Mouse (Mus musculus) stomach, postnatal 0 days (tissue): ENCODE measurements around the gene Usb1. TPM values are rescaled to one million over a fixed set of nuclear protein-coding genes. Genes with fewer than 3 reads are reported as not detected.

ENCODE experiments used
- ATAC-seq: fragments of 200-750 bp; cut with Nextera tagmentation; 2 replicates; pipeline ENCODE4 v1.8.0; 2017; ENCODE audit not compliant: low FRiP score, low TSS enrichment
- DNase-seq: peaks from one replicate; pipeline ENCODE4 v3.0.0-alpha.2; 2016; ENCODE audit warnings: low spot score
- H3K27ac ChIP-seq: fragments of 300-500 bp; sonication (generic); replicated peaks from 2 replicates; pipeline ENCODE4 v1.5.1; 2014; ENCODE audit warnings: mild to moderate bottlenecking, control low read depth
- H3K27me3 ChIP-seq: fragments of 300-500 bp; sonication (generic); 2 replicates; pipeline ENCODE4 v1.6.1; 2014; ENCODE audit warnings: low read length; ENCODE audit not compliant: control insufficient read depth, insufficient read depth
- H3K36me3 ChIP-seq: fragments of 300-500 bp; sonication (generic); 2 replicates; pipeline ENCODE4 v1.6.1; 2014; ENCODE audit warnings: low read length, mixed read lengths; ENCODE audit not compliant: control insufficient read depth, insufficient read depth
- H3K4me1 ChIP-seq: fragments of 300-500 bp; sonication (generic); replicated peaks from 2 replicates; pipeline ENCODE4 v1.6.1; 2014; ENCODE audit warnings: antibody characterized with exemption; ENCODE audit not compliant: control insufficient read depth, insufficient read depth
- H3K4me2 ChIP-seq: fragments of 300-500 bp; sonication (generic); replicated peaks from 2 replicates; pipeline ENCODE4 v1.6.1; 2014; ENCODE audit warnings: low read depth, mild to moderate bottlenecking, control low read depth, moderate library complexity
- H3K4me3 ChIP-seq: fragments of 300-500 bp; sonication (generic); 2 replicates; pipeline ENCODE4 v1.5.1; 2014; ENCODE audit warnings: low read depth, low read length, control low read depth
- H3K9ac ChIP-seq: fragments of 300-500 bp; sonication (generic); 2 replicates; pipeline ENCODE4 v1.6.1; 2014; ENCODE audit warnings: mild to moderate bottlenecking, low read length, control low read depth, mixed read lengths
- H3K9me3 ChIP-seq: fragments of 300-500 bp; sonication (generic); 2 replicates; pipeline ENCODE4 v1.6.1; 2016; ENCODE audit warnings: low read length; ENCODE audit not compliant: control insufficient read depth
- CTCF ChIP-seq: IDR thresholded peaks from 2 replicates; pipeline ENCODE4 v1.5.1; 2016; ENCODE audit warnings: antibody characterized with exemption, low read depth, mild to moderate bottlenecking, moderate library complexity
- EP300 ChIP-seq: optimal IDR thresholded peaks from 2 replicates; pipeline ENCODE3; 2016; ENCODE audit warnings: antibody characterized with exemption
- WGBS: fragments of 180-500 bp; shearing (Covaris S2); extraction: QIAGEN DNeasy Blood & Tissue Kit; methylation state at CpG from one replicate; pipeline ENCODE4 v1.1.7; 2014; 5-methylcytosine and 5-hydroxymethylcytosine counted together
- polyA plus RNA-seq: library from polyadenylated mRNA; unstranded; fragments of >200 nt; fragmentation: Nextera tagmentation; extraction: Ambion mirVana; gene quantifications from 2 replicates; pipeline ENCODE4 v1.2.1, GENCODE M21; 2015

Gene Usb1
- polyA plus RNA-seq, 1 experiment from 2014 or later, result 21.5 TPM

DNA sequence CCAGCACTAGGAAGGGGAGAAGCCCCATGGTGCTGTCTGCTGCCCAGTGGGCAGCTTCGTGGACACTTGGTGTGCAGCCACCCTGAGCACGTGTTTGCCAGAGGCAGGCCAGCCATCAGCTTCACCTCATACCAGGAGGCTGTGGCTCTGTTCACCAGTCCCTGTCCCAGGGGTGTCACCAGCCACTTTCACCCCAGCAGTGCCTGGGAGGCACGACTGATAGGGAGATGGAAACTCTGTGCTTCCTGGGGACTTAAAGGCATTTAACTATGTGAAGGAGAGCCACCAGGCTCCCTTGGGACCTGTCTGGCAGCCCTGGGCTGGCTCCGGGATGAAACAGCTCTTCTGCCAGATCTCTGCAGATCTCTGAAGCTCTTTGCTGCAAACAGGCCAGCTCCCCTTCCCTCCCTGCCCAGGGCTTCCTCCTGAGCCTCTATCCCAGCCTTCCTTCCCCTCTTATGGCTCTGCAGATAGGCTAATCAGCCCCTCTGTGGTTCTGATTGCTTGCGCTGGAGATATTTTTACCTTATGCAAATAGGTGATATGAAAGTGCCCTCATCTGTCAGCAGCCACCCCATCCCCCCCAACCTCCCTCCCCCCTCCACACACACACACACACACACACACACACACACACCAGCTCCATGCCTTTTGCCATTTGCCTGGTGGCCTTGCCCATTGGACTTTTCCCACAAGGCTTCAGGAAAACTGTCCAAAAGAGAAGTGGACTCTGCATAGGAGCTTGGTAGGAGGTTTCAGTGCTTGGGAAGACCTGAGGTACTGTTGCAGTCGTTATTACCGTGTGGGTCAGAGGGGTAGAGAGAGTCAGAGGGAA lies 28.3 kb downstream of the Usb1 start:
- no peak overlapping the region for H3K4me3 ChIP-seq
- 0 out of 2 replicates have a peak overlapping the region, but pooled peaks have one; percentile 4 for H3K9ac ChIP-seq
- no peaks in the 10 kb centered on the region for H3K36me3 ChIP-seq
- TF ChIP-seq EP300 (no peak), CTCF (no peak)
- 0 out of 2 replicates have a peak, but pooled peaks cover 6% of the 10 kb centered on the region for H3K4me1 ChIP-seq
- no peaks in the 10 kb centered on the region for H3K27me3 ChIP-seq
- WGBS, result 39% methylated on average over 7 of the region's 7 CpGs
- H3K9me3 ChIP-seq, result no peaks in the 10 kb centered on the region
- H3K27ac ChIP-seq, result peak overlapping the region; percentile 74
- ATAC-seq, result no peak
- no peak for DNase-seq
- H3K4me2 ChIP-seq, result no peak overlapping the region

DNA sequence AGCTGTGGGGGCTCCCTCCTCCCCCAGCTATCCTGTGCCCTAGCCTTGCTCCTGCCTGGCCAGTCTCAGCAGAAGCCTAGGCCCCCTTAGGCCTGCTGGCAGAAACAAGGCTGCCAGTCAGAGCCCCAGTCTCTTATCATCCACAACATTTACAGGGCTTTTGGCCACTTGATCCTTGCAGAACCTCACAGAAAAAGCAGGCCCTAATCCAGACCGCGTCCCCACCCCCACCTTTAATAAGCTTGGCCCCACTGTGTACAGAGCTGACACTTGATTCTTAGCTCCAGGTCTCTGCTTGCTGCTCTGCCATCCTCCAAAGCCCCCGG lies 28.9 kb downstream of the Usb1 start:
- 0 out of 2 replicates have a peak, but pooled peaks cover 6% of the 10 kb centered on the region for H3K4me1 ChIP-seq
- no peak overlapping the region for H3K9ac ChIP-seq
- no peaks in the 10 kb centered on the region for H3K9me3 ChIP-seq
- H3K36me3 ChIP-seq, result no peaks in the 10 kb centered on the region
- ATAC-seq (no peak), DNase-seq (no peak)
- H3K27me3 ChIP-seq, result no peaks in the 10 kb centered on the region
- H3K27ac ChIP-seq, result peak overlapping the region; percentile 53; the same call in 1 of the 2 replicates
- 49% methylated on average over 3 of the region's 3 CpGs for WGBS
- no peak overlapping the region for H3K4me2 ChIP-seq
- no peak overlapping the region for H3K4me3 ChIP-seq
- TF ChIP-seq EP300 (no peak), CTCF (no peak)

DNA sequence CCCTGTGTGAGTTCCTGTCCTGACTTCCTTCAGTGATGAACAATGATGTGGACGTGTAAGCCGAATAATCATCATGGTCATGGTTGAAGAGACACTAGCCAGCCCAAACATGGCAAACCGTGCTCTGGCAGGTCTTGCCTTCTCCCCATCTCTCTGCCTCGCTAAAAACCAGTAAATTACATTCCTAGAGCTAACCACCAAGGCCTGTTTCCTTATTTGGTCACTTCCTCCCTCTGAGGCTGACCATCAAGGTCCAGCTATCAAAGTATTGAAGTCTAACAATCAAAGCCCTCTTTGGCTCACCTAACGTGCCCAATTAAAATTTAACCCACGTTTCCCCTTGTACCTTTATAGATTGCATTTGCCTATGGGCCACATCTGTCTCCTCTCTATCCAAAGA lies 30.2 kb downstream of the Usb1 start:
- Histone ChIP-seq H3K36me3 (no peaks in the 10 kb centered on the region), H3K9me3 (no peaks in the 10 kb centered on the region), H3K4me3 (no peak overlapping the region), H3K27me3 (no peaks in the 10 kb centered on the region), H3K4me2 (no peak overlapping the region), H3K27ac (no peak overlapping the region), H3K9ac (no peak overlapping the region), H3K4me1 (0 out of 2 replicates have a peak, but pooled peaks cover 6% of the 10 kb centered on the region)
- no peak for DNase-seq
- 54% methylated on average over 6 of the region's 6 CpGs for WGBS
- TF ChIP-seq CTCF (no peak), EP300 (no peak)
- no peak for ATAC-seq

DNA sequence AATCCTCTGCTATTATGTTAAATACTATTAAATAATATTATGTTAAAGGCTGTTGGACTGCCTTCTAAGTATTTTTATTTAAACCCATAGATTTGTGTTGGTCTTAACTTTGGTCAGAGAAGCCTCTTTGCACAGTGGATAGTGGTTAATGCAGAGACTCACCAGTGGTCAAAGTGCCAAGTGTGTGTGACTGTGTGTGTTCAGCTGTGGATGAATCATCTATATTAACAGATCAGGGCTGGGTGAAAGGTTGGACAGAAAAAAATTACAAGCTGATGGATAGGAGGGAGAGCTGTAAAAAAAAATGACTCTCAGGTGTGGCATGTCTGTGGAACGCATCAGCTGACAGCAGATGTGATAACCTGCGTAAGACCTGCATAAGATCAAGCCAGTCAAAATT lies 31.8 kb downstream of the Usb1 start:
- H3K4me3 ChIP-seq, result no peak overlapping the region
- ATAC-seq (peak; percentile 72), DNase-seq (no peak)
- no peaks in the 10 kb centered on the region for H3K9me3 ChIP-seq
- no peaks in the 10 kb centered on the region for H3K27me3 ChIP-seq
- no peak for TF ChIP-seq CTCF
- no peak for TF ChIP-seq EP300
- H3K4me1 ChIP-seq, result 0 out of 2 replicates have a peak, but pooled peaks cover 4% of the 10 kb centered on the region
- H3K9ac ChIP-seq, result no peak overlapping the region
- H3K36me3 ChIP-seq, result no peaks in the 10 kb centered on the region
- no peak overlapping the region for H3K4me2 ChIP-seq
- no peak overlapping the region for H3K27ac ChIP-seq
- WGBS, result 62% methylated on average over 2 of the region's 2 CpGs

DNA sequence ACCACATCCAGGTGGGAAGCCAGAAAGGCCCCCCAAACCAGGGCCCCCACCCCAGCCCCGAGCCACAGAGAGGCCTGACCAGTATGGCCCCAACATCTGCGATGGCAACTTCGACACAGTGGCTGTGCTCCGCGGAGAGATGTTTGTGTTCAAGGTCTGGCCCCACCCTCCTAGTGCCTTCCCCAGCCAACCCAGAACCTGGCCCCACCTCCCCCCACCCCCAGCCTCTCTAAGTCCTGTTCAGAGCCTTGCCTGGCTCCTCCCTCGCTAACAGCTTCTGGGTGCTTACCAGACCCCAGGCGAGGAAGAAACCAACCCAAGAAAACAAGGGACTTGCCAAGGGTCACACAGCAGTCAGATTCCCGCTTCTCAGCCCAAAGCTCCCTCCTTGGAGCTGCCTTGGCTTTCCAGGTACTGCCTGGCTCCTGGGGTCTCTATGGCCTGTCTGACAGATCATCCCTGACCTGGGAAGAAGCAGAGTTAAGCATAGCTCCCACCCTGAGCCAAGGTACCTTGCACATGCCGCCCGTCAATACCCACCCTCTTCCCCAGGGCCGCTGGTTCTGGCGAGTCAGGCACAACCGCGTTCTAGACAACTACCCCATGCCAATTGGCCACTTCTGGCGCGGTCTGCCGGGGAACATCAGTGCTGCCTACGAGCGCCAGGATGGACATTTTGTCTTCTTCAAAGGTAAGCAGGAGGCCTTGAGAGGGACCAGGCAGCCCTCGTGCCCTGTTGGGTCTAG lies 37.7 kb downstream of the Usb1 start:
- WGBS, result 41% methylated on average over 20 of the region's 20 CpGs
- Histone ChIP-seq H3K9me3 (no peaks in the 10 kb centered on the region), H3K4me2 (peak overlapping the region; percentile 46), H3K27me3 (no peaks in the 10 kb centered on the region), H3K27ac (peak overlapping the region; percentile 69), H3K4me1 (peaks cover 2% of the 10 kb centered on the region; the same call in 1 of the 2 replicates), H3K4me3 (peak overlapping the region; percentile 21), H3K36me3 (peaks cover 9% of the 10 kb centered on the region; the same call in 1 of the 2 replicates), H3K9ac (peak overlapping the region; percentile 54; the same call in 1 of the 2 replicates)
- ATAC-seq (peak; percentile 72), DNase-seq (peak; percentile 87)
- TF ChIP-seq CTCF, result no peak
- TF ChIP-seq EP300, result no peak
